Mouse (Mus musculus): ENCODE data around the gene 1810030O07Rik. TPM values are rescaled to one million over a fixed set of nuclear protein-coding genes. Genes with fewer than 3 reads are reported as not detected.
A peak's percentile ranks its signal among the peaks of the same experiment; 100 is the strongest.
"Not testable (repeated sequence)": the region's sequence is repeated elsewhere in the genome, so short reads cannot be mapped to it uniquely, and the experiment has no call there.

The 1810030O07Rik gene
- total and polyA plus RNA-seq, 2 experiments from 2014 or later = 21.5 to 22.2 TPM

- Histone ChIP-seq H3K27me3 (ENCODE audit: insufficient read depth, low read length) (no peaks in the 10 kb centered on the region), H3K27ac (ENCODE audit: low read depth, low read length) (no peak overlapping the region), H3K36me3 (ENCODE audit: insufficient read depth) (no peaks in the 10 kb centered on the region), H3K4me1 (ENCODE audit: insufficient read depth) (no peaks in the 10 kb centered on the region), H3K9me3 (ENCODE audit: low read length) (no peaks in the 10 kb centered on the region), H3K4me3 (ENCODE audit: low read depth, low read length) (no peak overlapping the region), H3K9ac (no peak overlapping the region), H3K4me2 (ENCODE audit: low read depth) (no peak overlapping the region)
- DNase-seq = no peak
- TF ChIP-seq CTCF (IDR thresholded peaks at IDR 0.05; ENCODE audit: low read depth) = no peak
- no peak for ATAC-seq
- 89% methylated on average over 16 of the region's 16 CpGs for WGBS
Observed at GRCm38 (mm10) chrX:12651906-12652305, 21.6 kb downstream of the 1810030O07Rik start.

GRCm38 (mm10) chrX:12645531-12646304, 27.8 kb downstream of the 1810030O07Rik start:
- Histone ChIP-seq H3K4me1 (ENCODE audit: insufficient read depth) (no peaks in the 10 kb centered on the region), H3K9ac (no peak overlapping the region), H3K4me3 (ENCODE audit: low read depth, low read length) (no peak overlapping the region), H3K36me3 (ENCODE audit: insufficient read depth) (no peaks in the 10 kb centered on the region), H3K27me3 (ENCODE audit: insufficient read depth, low read length) (no peaks in the 10 kb centered on the region), H3K27ac (ENCODE audit: low read depth, low read length) (no peak overlapping the region), H3K4me2 (ENCODE audit: low read depth) (no peak overlapping the region), H3K9me3 (ENCODE audit: low read length) (no peaks in the 10 kb centered on the region)
- ATAC-seq (peak; percentile 67), DNase-seq (peak; percentile 63)
- 43% methylated on average over 12 of the region's 12 CpGs for WGBS
- TF ChIP-seq CTCF (IDR thresholded peaks at IDR 0.05; ENCODE audit: low read depth) = peak; percentile 40

- Histone ChIP-seq H3K9me3 (ENCODE audit: low read length) (no peaks in the 10 kb centered on the region), H3K27ac (ENCODE audit: low read depth, low read length) (no peak overlapping the region), H3K4me3 (ENCODE audit: low read depth, low read length) (no peak overlapping the region), H3K4me1 (ENCODE audit: insufficient read depth) (no peaks in the 10 kb centered on the region), H3K36me3 (ENCODE audit: insufficient read depth) (no peaks in the 10 kb centered on the region), H3K9ac (no peak overlapping the region), H3K4me2 (ENCODE audit: low read depth) (no peak overlapping the region), H3K27me3 (ENCODE audit: insufficient read depth, low read length) (no peaks in the 10 kb centered on the region)
- ATAC-seq (no peak), DNase-seq (no peak)
- no peak for TF ChIP-seq CTCF (IDR thresholded peaks at IDR 0.05; ENCODE audit: low read depth)
- 40% methylated on average over 2 of the region's 2 CpGs for WGBS
Observed at GRCm38 (mm10) chrX:12644976-12645375, 28.5 kb downstream of the 1810030O07Rik start.

GRCm38 (mm10) chrX:12625131-12625530, 48.3 kb downstream of the 1810030O07Rik start:
- ATAC-seq (no peak), DNase-seq (no peak)
- H3K27me3 ChIP-seq (ENCODE audit: insufficient read depth, low read length) = no peaks in the 10 kb centered on the region
- no peak for TF ChIP-seq CTCF (IDR thresholded peaks at IDR 0.05; ENCODE audit: low read depth)
- no peaks in the 10 kb centered on the region for H3K9me3 ChIP-seq (ENCODE audit: low read length)
- no peak overlapping the region for H3K27ac ChIP-seq (ENCODE audit: low read depth, low read length)
- H3K9ac ChIP-seq = no peak overlapping the region
- H3K4me2 ChIP-seq (ENCODE audit: low read depth) = no peak overlapping the region
- no peak overlapping the region for H3K4me3 ChIP-seq (ENCODE audit: low read depth, low read length)
- no peaks in the 10 kb centered on the region for H3K36me3 ChIP-seq (ENCODE audit: insufficient read depth)
- 66% methylated on average over 4 of the region's 4 CpGs for WGBS
- H3K4me1 ChIP-seq (ENCODE audit: insufficient read depth) = no peaks in the 10 kb centered on the region

GRCm38 (mm10) chrX:12612360-12612759, 61.1 kb downstream of the 1810030O07Rik start:
- H3K4me2 ChIP-seq (ENCODE audit: low read depth); H3K9ac ChIP-seq; H3K9me3 ChIP-seq (ENCODE audit: low read length); H3K4me3 ChIP-seq (ENCODE audit: low read depth, low read length); DNase-seq; H3K4me1 ChIP-seq (ENCODE audit: insufficient read depth); H3K36me3 ChIP-seq (ENCODE audit: insufficient read depth); H3K27ac ChIP-seq (ENCODE audit: low read depth, low read length); ATAC-seq; H3K27me3 ChIP-seq (ENCODE audit: insufficient read depth, low read length): not testable (repeated sequence)
- WGBS = 86% methylated on average over 1 of the region's 1 CpGs

GRCm38 (mm10) chrX:12611211-12611610, 62.3 kb downstream of the 1810030O07Rik start:
- no peaks in the 10 kb centered on the region for H3K4me1 ChIP-seq (ENCODE audit: insufficient read depth)
- no peak overlapping the region for H3K27ac ChIP-seq (ENCODE audit: low read depth, low read length)
- 81% methylated on average over 2 of the region's 2 CpGs for WGBS
- H3K4me3 ChIP-seq (ENCODE audit: low read depth, low read length) = no peak overlapping the region
- no peak for DNase-seq
- H3K9ac ChIP-seq = no peak overlapping the region
- H3K36me3 ChIP-seq (ENCODE audit: insufficient read depth) = peaks cover 8% of the 10 kb centered on the region; the same call in 1 of the 2 replicates
- no peaks in the 10 kb centered on the region for H3K9me3 ChIP-seq (ENCODE audit: low read length)
- H3K27me3 ChIP-seq (ENCODE audit: insufficient read depth, low read length) = no peaks in the 10 kb centered on the region
- H3K4me2 ChIP-seq (ENCODE audit: low read depth) = no peak overlapping the region
- no peak for TF ChIP-seq CTCF (IDR thresholded peaks at IDR 0.05; ENCODE audit: low read depth)
- no peak for ATAC-seq

- not testable (repeated sequence) for ATAC-seq; H3K36me3 ChIP-seq (ENCODE audit: insufficient read depth); H3K9me3 ChIP-seq (ENCODE audit: low read length); H3K27ac ChIP-seq (ENCODE audit: low read depth, low read length); H3K4me1 ChIP-seq (ENCODE audit: insufficient read depth); H3K9ac ChIP-seq; DNase-seq; H3K27me3 ChIP-seq (ENCODE audit: insufficient read depth, low read length); H3K4me2 ChIP-seq (ENCODE audit: low read depth); H3K4me3 ChIP-seq (ENCODE audit: low read depth, low read length)
Observed at GRCm38 (mm10) chrX:12610541-12610940, 62.9 kb downstream of the 1810030O07Rik start.

Other genes starting within 250 kb of the 1810030O07Rik start
- 146 and 154 TPM in 2 replicates for gene Atp6ap2, start 85.9 kb downstream of the 1810030O07Rik start, total RNA-seq (2014; rRNA removed)
- 191 and 228 TPM in 2 replicates for gene Atp6ap2, start 85.9 kb downstream of the 1810030O07Rik start, polyA plus RNA-seq (2015; fragmentation: Nextera tagmentation; extraction: Ambion mirVana)
- 23.6 and 31.8 TPM in 2 replicates for gene Med14, start 88.4 kb upstream of the 1810030O07Rik start, total RNA-seq (2014; rRNA removed)
- gene Med14, start 88.4 kb upstream of the 1810030O07Rik start, polyA plus RNA-seq (2015; fragmentation: Nextera tagmentation; extraction: Ambion mirVana) = 7.2 and 9.2 TPM in 2 replicates